Comparison of ENCODE assay signal across 8 mouse cellular contexts in genomic region chr4:134126300-134127120, GRCm38 (mm10). TPM values are rescaled to one million over a fixed set of nuclear protein-coding genes. Genes with fewer than 3 reads are reported as not detected.
DNase-seq lines count a peak whose midpoint lies in the region; ATAC-seq lines count a peak whose summit lies in the region.

No protein-coding gene starts in this region.

- H3K4me2 ChIP-seq in forebrain, embryonic 16.5 days (ENCODE audit: low read length) = no peak overlapping the region
- peak overlapping the region; percentile 96 for H3K4me2 ChIP-seq in liver, embryonic 11.5 days
- H3K4me2 ChIP-seq in hindbrain, embryonic 14.5 days (replicated peaks) = no peak overlapping the region
- H3K4me2 ChIP-seq in neural tube, embryonic 13.5 days = peak overlapping the region; percentile 77; the same call in 1 of the 2 replicates

- intact Hi-C loops in left cerebral cortex, postnatal 25 days (cut with DNase I) = no loop called here

- H3K36me3 ChIP-seq in forebrain, embryonic 10.5 days (replicated peaks) = peaks cover 19% of the 10 kb centered on the region
- 0 out of 2 replicates have a peak, but pooled peaks cover 3% of the 10 kb centered on the region for H3K36me3 ChIP-seq in forebrain, embryonic 16.5 days (ENCODE audit: control insufficient read depth, insufficient read depth)
- H3K36me3 ChIP-seq in liver, embryonic 11.5 days (ENCODE audit: control insufficient read depth, insufficient read depth, low read length) = peaks cover 6% of the 10 kb centered on the region; the same call in 1 of the 2 replicates
- H3K36me3 ChIP-seq in hindbrain, embryonic 14.5 days (replicated peaks; ENCODE audit: control insufficient read depth, insufficient read depth) = peaks cover 11% of the 10 kb centered on the region
- H3K36me3 ChIP-seq in neural tube, embryonic 13.5 days = peaks cover 11% of the 10 kb centered on the region; the same call in 1 of the 2 replicates

- no peak overlapping the region for H3K9ac ChIP-seq in forebrain, embryonic 16.5 days (replicated peaks; ENCODE audit: low read depth, low read length)
- H3K9ac ChIP-seq in liver, embryonic 11.5 days (ENCODE audit: low read depth, low read length) = 0 out of 2 replicates have a peak overlapping the region, but pooled peaks have one; percentile 22
- H3K9ac ChIP-seq in hindbrain, embryonic 14.5 days = peak overlapping the region; percentile 84
- peak overlapping the region; percentile 94; the same call in 1 of the 2 replicates for H3K9ac ChIP-seq in neural tube, embryonic 13.5 days

- 89% methylated on average over 21 of the region's 21 CpGs for whole genome bisulfite sequencing in forebrain, embryonic 10.5 days
- WGBS in forebrain, embryonic 16.5 days = 85% methylated on average over 21 of the region's 21 CpGs
- WGBS in liver, embryonic 11.5 days = 89% methylated on average over 21 of the region's 21 CpGs
- 89% methylated on average over 21 of the region's 21 CpGs for WGBS in hindbrain, embryonic 14.5 days
- WGBS in neural tube, embryonic 13.5 days = 89% methylated on average over 21 of the region's 21 CpGs

- ATAC-seq in forebrain, embryonic 16.5 days = no peak
- no peak for ATAC-seq in liver, embryonic 11.5 days (replicated peaks; ENCODE audit: low FRiP score)
- ATAC-seq in hindbrain, embryonic 14.5 days (ENCODE audit: low FRiP score) = no peak
- no peak for ATAC-seq in neural tube, embryonic 13.5 days (ENCODE audit: low read depth)

- no peaks in the 10 kb centered on the region for H3K9me3 ChIP-seq in forebrain, embryonic 10.5 days
- no peaks in the 10 kb centered on the region for H3K9me3 ChIP-seq in forebrain, embryonic 16.5 days (ENCODE audit: control insufficient read depth, low read length)
- H3K9me3 ChIP-seq in liver, embryonic 11.5 days (ENCODE audit: control insufficient read depth, low read length) = no peaks in the 10 kb centered on the region
- H3K9me3 ChIP-seq in hindbrain, embryonic 14.5 days (ENCODE audit: control insufficient read depth, low read length) = no peaks in the 10 kb centered on the region
- H3K9me3 ChIP-seq in neural tube, embryonic 13.5 days = no peaks in the 10 kb centered on the region

- no peaks in the 10 kb centered on the region for H3K27me3 ChIP-seq in forebrain, embryonic 10.5 days (ENCODE audit: poor library complexity, severe bottlenecking)
- no peaks in the 10 kb centered on the region for H3K27me3 ChIP-seq in forebrain, embryonic 16.5 days (replicated peaks; ENCODE audit: control insufficient read depth, insufficient read depth, low read length)
- H3K27me3 ChIP-seq in liver, embryonic 11.5 days (replicated peaks; ENCODE audit: control insufficient read depth, insufficient read depth, low read length) = no peaks in the 10 kb centered on the region
- H3K27me3 ChIP-seq in hindbrain, embryonic 14.5 days (ENCODE audit: control insufficient read depth, insufficient read depth, low read length) = no peaks in the 10 kb centered on the region
- no peaks in the 10 kb centered on the region for H3K27me3 ChIP-seq in neural tube, embryonic 13.5 days

- no peak overlapping the region for H3K27ac ChIP-seq in forebrain, embryonic 10.5 days
- H3K27ac ChIP-seq in forebrain, embryonic 16.5 days (ENCODE audit: low read length) = no peak overlapping the region
- H3K27ac ChIP-seq in liver, embryonic 11.5 days (ENCODE audit: low read depth, low read length) = no peak overlapping the region
- no peak overlapping the region for H3K27ac ChIP-seq in hindbrain, embryonic 14.5 days
- H3K27ac ChIP-seq in neural tube, embryonic 13.5 days (replicated peaks) = no peak overlapping the region

- DNase-seq in forebrain, embryonic 10.5 days (ENCODE audit: extremely low spot score, low spot score) = no peak
- no peak for DNase-seq in liver, embryonic 11.5 days (ENCODE audit: low spot score)
- DNase-seq in liver = no peak
- DNase-seq in hindbrain, embryonic 14.5 days (ENCODE audit: low spot score) = no peak
- DNase-seq in left cerebral cortex, postnatal 25 days (ENCODE audit: low spot score in 2 of 2) = no peak
- no peak for DNase-seq in frontal cortex, postnatal 14 days (ENCODE audit: low spot score in 2 of 2)

- peaks cover 53% of the 10 kb centered on the region for H3K4me1 ChIP-seq in forebrain, embryonic 10.5 days
- peaks cover 22% of the 10 kb centered on the region for H3K4me1 ChIP-seq in forebrain, embryonic 16.5 days (replicated peaks; ENCODE audit: control insufficient read depth, insufficient read depth, low read length)
- peaks cover 43% of the 10 kb centered on the region for H3K4me1 ChIP-seq in liver, embryonic 11.5 days (replicated peaks; ENCODE audit: control insufficient read depth, insufficient read depth, low read length)
- H3K4me1 ChIP-seq in hindbrain, embryonic 14.5 days (replicated peaks; ENCODE audit: control insufficient read depth, insufficient read depth, low read length) = peaks cover 18% of the 10 kb centered on the region
- peaks cover 39% of the 10 kb centered on the region for H3K4me1 ChIP-seq in neural tube, embryonic 13.5 days (replicated peaks)

- peak overlapping the region; percentile 91; the same call in 1 of the 2 replicates for H3K4me3 ChIP-seq in forebrain, embryonic 10.5 days
- H3K4me3 ChIP-seq in forebrain, embryonic 16.5 days (replicated peaks; ENCODE audit: low read length) = no peak overlapping the region
- peak overlapping the region; percentile 86; the same call in 1 of the 2 replicates for H3K4me3 ChIP-seq in liver, embryonic 11.5 days (ENCODE audit: low read depth, low read length)
- no peak overlapping the region for H3K4me3 ChIP-seq in hindbrain, embryonic 14.5 days (replicated peaks; ENCODE audit: low read length)
- no peak overlapping the region for H3K4me3 ChIP-seq in neural tube, embryonic 13.5 days

RNA-seq across cellular contexts. Expression of gene Sh3bgrl3, which starts 2.1 kb away (rescaled TPM):
- 267 and 270 TPM in 2 replicates for polyA plus RNA-seq in forebrain, embryonic 10.5 days (2016; fragmentation: Nextera tagmentation; extraction: Ambion mirVana)
- polyA plus RNA-seq in forebrain, embryonic 16.5 days (2015; fragmentation: Nextera tagmentation; extraction: Ambion mirVana) = 321 and 354 TPM in 2 replicates
- polyA plus RNA-seq in liver, embryonic 11.5 days (2014; fragmentation: Nextera tagmentation; extraction: Ambion mirVana) = 257 and 281 TPM in 2 replicates
- polyA plus RNA-seq in hindbrain, embryonic 14.5 days (2014; fragmentation: Nextera tagmentation; extraction: Ambion mirVana) = 429 and 442 TPM in 2 replicates
- 384 and 425 TPM in 2 replicates for polyA plus RNA-seq in neural tube, embryonic 13.5 days (2015; fragmentation: Nextera tagmentation; extraction: Ambion mirVana)
- 100 to 1,000 TPM; 212 to 218 TPM for total RNA-seq in left cerebral cortex, postnatal 25 days (2021)

RNA-seq across cellular contexts. Expression of gene Ubxn11, which starts 24.1 kb away (rescaled TPM):
- 6.3 and 7.3 TPM in 2 replicates for polyA plus RNA-seq in forebrain, embryonic 10.5 days (2016; fragmentation: Nextera tagmentation; extraction: Ambion mirVana)
- 13.3 and 13.6 TPM in 2 replicates for polyA plus RNA-seq in forebrain, embryonic 16.5 days (2015; fragmentation: Nextera tagmentation; extraction: Ambion mirVana)
- polyA plus RNA-seq in liver, embryonic 11.5 days (2014; fragmentation: Nextera tagmentation; extraction: Ambion mirVana) = 5.6 and 7.0 TPM in 2 replicates
- 17.5 and 22.2 TPM in 2 replicates for polyA plus RNA-seq in hindbrain, embryonic 14.5 days (2014; fragmentation: Nextera tagmentation; extraction: Ambion mirVana)
- polyA plus RNA-seq in neural tube, embryonic 13.5 days (2015; fragmentation: Nextera tagmentation; extraction: Ambion mirVana) = 10.3 and 10.4 TPM in 2 replicates
- 10 to 100 TPM; 29.5 to 34.7 TPM for total RNA-seq in left cerebral cortex, postnatal 25 days (2021)

RNA-seq across cellular contexts. Expression of gene Cd52, which starts 31.6 kb away (rescaled TPM):
- 4.1 and 5.0 TPM in 2 replicates for polyA plus RNA-seq in forebrain, embryonic 10.5 days (2016; fragmentation: Nextera tagmentation; extraction: Ambion mirVana)
- polyA plus RNA-seq in forebrain, embryonic 16.5 days (2015; fragmentation: Nextera tagmentation; extraction: Ambion mirVana) = 0.91 and 1.4 TPM in 2 replicates
- polyA plus RNA-seq in liver, embryonic 11.5 days (2014; fragmentation: Nextera tagmentation; extraction: Ambion mirVana) = 16.4 TPM in 2 replicates
- polyA plus RNA-seq in hindbrain, embryonic 14.5 days (2014; fragmentation: Nextera tagmentation; extraction: Ambion mirVana) = 1.7 and 2.4 TPM in 2 replicates
- polyA plus RNA-seq in neural tube, embryonic 13.5 days (2015; fragmentation: Nextera tagmentation; extraction: Ambion mirVana) = 3.1 and 5.1 TPM in 2 replicates
- 1 to 10 TPM; 1.6 to 3.4 TPM for total RNA-seq in left cerebral cortex, postnatal 25 days (2021)

Comparison
In these comparisons a context has a peak if more than half of its experiments do, and no peak if none do; other contexts are left out.
1. H3K4me3 ChIP-seq: peak in forebrain, embryonic 10.5 days (single experiment) and liver, embryonic 11.5 days (single experiment); none in forebrain, embryonic 16.5 days (single experiment), hindbrain, embryonic 14.5 days (single experiment) and neural tube, embryonic 13.5 days (single experiment).
2. H3K4me2 ChIP-seq: peak in liver, embryonic 11.5 days (single experiment) and neural tube, embryonic 13.5 days (single experiment); none in forebrain, embryonic 16.5 days (single experiment) and hindbrain, embryonic 14.5 days (single experiment).